Mouse (Mus musculus): ENCODE results near the gene Tcf7l2. TPM values are rescaled to one million over a fixed set of nuclear protein-coding genes. Genes with fewer than 3 reads are reported as not detected.

Tcf7l2 gene
- polyA plus RNA-seq, 2 experiments, result 7.8 to 18.4 TPM

GRCm38 (mm10) chr19:55939719-55940118, 198.1 kb downstream of the Tcf7l2 start:
- Histone ChIP-seq H3K27me3 (ENCODE audit: control insufficient read depth, insufficient read depth, low read length) (no peaks in the 10 kb centered on the region), H3K4me3 (ENCODE audit: insufficient read depth in 1 of 2, low read depth in 2 of 2, low read length in 2 of 2) (peak overlapping the region; percentile 60 to 65; a peak in 3 of 4 replicates), H3K36me3 (replicated peaks; ENCODE audit: control insufficient read depth, insufficient read depth, low read depth) (peaks cover 3% of the 10 kb centered on the region; the same call in 1 of the 2 replicates), H3K27ac (peak overlapping the region; percentile 98), H3K4me2 (ENCODE audit: low read depth) (peak overlapping the region; percentile 86), H3K4me1 (replicated peaks; ENCODE audit: control insufficient read depth in 2 of 2, insufficient read depth in 2 of 2, low read length in 1 of 2) (peaks cover 62 to 70% of the 10 kb centered on the region in 2 experiments), H3K9me3 (ENCODE audit: control insufficient read depth, low read length) (no peaks in the 10 kb centered on the region), H3K9ac (replicated peaks) (peak overlapping the region; percentile 75)
- DNase-seq (ENCODE audit: low read depth in 3 of 3, low spot score in 3 of 3), result no peak
- TF ChIP-seq EP300 (IDR thresholded peaks at IDR 0.05; ENCODE audit: low read depth), result no peak
- TF ChIP-seq CTCF (IDR thresholded peaks at IDR 0.05; ENCODE audit: low read depth), result no peak
- WGBS (ENCODE audit: insufficient replicate concordance), result 79% methylated on average over 4 of the region's 4 CpGs
- no peak for ATAC-seq (ENCODE audit: insufficient read depth)

GRCm38 (mm10) chr19:55940538-55941252, 199.1 kb downstream of the Tcf7l2 start:
- TF ChIP-seq EP300 (IDR thresholded peaks at IDR 0.05; ENCODE audit: low read depth) (no peak), CTCF (IDR thresholded peaks at IDR 0.05; ENCODE audit: low read depth) (no peak)
- Histone ChIP-seq H3K36me3 (replicated peaks; ENCODE audit: control insufficient read depth, insufficient read depth, low read depth) (peaks cover 3% of the 10 kb centered on the region; the same call in 1 of the 2 replicates), H3K4me3 (ENCODE audit: insufficient read depth in 1 of 2, low read depth in 2 of 2, low read length in 2 of 2) (peak overlapping the region; percentile 33 to 41), H3K9ac (replicated peaks) (peak overlapping the region; percentile 75), H3K4me1 (replicated peaks; ENCODE audit: control insufficient read depth in 2 of 2, insufficient read depth in 2 of 2, low read length in 1 of 2) (peaks cover 58 to 69% of the 10 kb centered on the region in 2 experiments), H3K9me3 (ENCODE audit: control insufficient read depth, low read length) (no peaks in the 10 kb centered on the region), H3K27ac (peak overlapping the region; percentile 98), H3K4me2 (ENCODE audit: low read depth) (peak overlapping the region; percentile 86), H3K27me3 (ENCODE audit: control insufficient read depth, insufficient read depth, low read length) (no peaks in the 10 kb centered on the region)
- ATAC-seq (ENCODE audit: insufficient read depth) (no peak), DNase-seq (ENCODE audit: low read depth in 3 of 3, low spot score in 3 of 3) (no peak)
- WGBS (ENCODE audit: insufficient replicate concordance), result 44% methylated on average over 11 of the region's 11 CpGs

GRCm38 (mm10) chr19:55941253-55942125, 199.9 kb downstream of the Tcf7l2 start:
- DNase-seq (ENCODE audit: low read depth in 3 of 3, low spot score in 3 of 3), result peak; percentile 91 to 93 (median 92)
- WGBS (ENCODE audit: insufficient replicate concordance), result 38% methylated on average over 16 of the region's 16 CpGs
- Histone ChIP-seq H3K27ac (peak overlapping the region; percentile 98), H3K4me3 (ENCODE audit: insufficient read depth in 1 of 2, low read depth in 2 of 2, low read length in 2 of 2) (peak overlapping the region; percentile 79 to 92), H3K9ac (replicated peaks) (peak overlapping the region; percentile 95), H3K9me3 (ENCODE audit: control insufficient read depth, low read length) (no peaks in the 10 kb centered on the region), H3K36me3 (replicated peaks; ENCODE audit: control insufficient read depth, insufficient read depth, low read depth) (peaks cover 3% of the 10 kb centered on the region; the same call in 1 of the 2 replicates), H3K4me2 (ENCODE audit: low read depth) (peak overlapping the region; percentile 97), H3K27me3 (ENCODE audit: control insufficient read depth, insufficient read depth, low read length) (no peaks in the 10 kb centered on the region), H3K4me1 (replicated peaks; ENCODE audit: control insufficient read depth in 2 of 2, insufficient read depth in 2 of 2, low read length in 1 of 2) (peaks cover 51 to 61% of the 10 kb centered on the region in 2 experiments)
- ATAC-seq (ENCODE audit: insufficient read depth), result peak; percentile 90
- TF ChIP-seq CTCF (IDR thresholded peaks at IDR 0.05; ENCODE audit: low read depth) (no peak), EP300 (IDR thresholded peaks at IDR 0.05; ENCODE audit: low read depth) (peak; percentile 96)

- Histone ChIP-seq H3K9ac (replicated peaks) (no peak overlapping the region), H3K4me2 (ENCODE audit: low read depth) (no peak overlapping the region), H3K4me1 (replicated peaks; ENCODE audit: control insufficient read depth in 2 of 2, insufficient read depth in 2 of 2, low read length in 1 of 2) (no peaks in the 10 kb centered on the region), H3K27ac (no peak overlapping the region), H3K4me3 (ENCODE audit: insufficient read depth in 1 of 2, low read depth in 2 of 2, low read length in 2 of 2) (no peak overlapping the region), H3K27me3 (ENCODE audit: control insufficient read depth, insufficient read depth, low read length) (no peaks in the 10 kb centered on the region), H3K9me3 (ENCODE audit: control insufficient read depth, low read length) (no peaks in the 10 kb centered on the region), H3K36me3 (replicated peaks; ENCODE audit: control insufficient read depth, insufficient read depth, low read depth) (no peaks in the 10 kb centered on the region)
- ATAC-seq (ENCODE audit: insufficient read depth) (no peak), DNase-seq (ENCODE audit: low read depth in 3 of 3, low spot score in 3 of 3) (no peak)
- no peak for TF ChIP-seq CTCF (IDR thresholded peaks at IDR 0.05; ENCODE audit: low read depth)
- no peak for TF ChIP-seq EP300 (IDR thresholded peaks at IDR 0.05; ENCODE audit: low read depth)
- WGBS (ENCODE audit: insufficient replicate concordance), result 77% methylated on average over 5 of the region's 5 CpGs
Observed at GRCm38 (mm10) chr19:55951397-55951796, 209.8 kb downstream of the Tcf7l2 start.

GRCm38 (mm10) chr19:55953207-55953606, 211.6 kb downstream of the Tcf7l2 start:
- Histone ChIP-seq H3K4me3 (ENCODE audit: insufficient read depth in 1 of 2, low read depth in 2 of 2, low read length in 2 of 2) (no peak overlapping the region), H3K9ac (replicated peaks) (no peak overlapping the region), H3K9me3 (ENCODE audit: control insufficient read depth, low read length) (no peaks in the 10 kb centered on the region), H3K4me1 (replicated peaks; ENCODE audit: control insufficient read depth in 2 of 2, insufficient read depth in 2 of 2, low read length in 1 of 2) (no peaks in the 10 kb centered on the region), H3K27ac (no peak overlapping the region), H3K27me3 (ENCODE audit: control insufficient read depth, insufficient read depth, low read length) (no peaks in the 10 kb centered on the region), H3K36me3 (replicated peaks; ENCODE audit: control insufficient read depth, insufficient read depth, low read depth) (no peaks in the 10 kb centered on the region), H3K4me2 (ENCODE audit: low read depth) (no peak overlapping the region)
- TF ChIP-seq EP300 (IDR thresholded peaks at IDR 0.05; ENCODE audit: low read depth), result no peak
- no peak for TF ChIP-seq CTCF (IDR thresholded peaks at IDR 0.05; ENCODE audit: low read depth)
- no peak for DNase-seq (ENCODE audit: low read depth in 3 of 3, low spot score in 3 of 3)
- ATAC-seq (ENCODE audit: insufficient read depth), result no peak
- 82% methylated on average over 3 of the region's 3 CpGs for WGBS (ENCODE audit: insufficient replicate concordance)

All from liver, embryonic 14.5 days (tissue).